Mouse (Mus musculus) intestine, embryonic 15.5 days (tissue): ENCODE data around the gene Lin7b. TPM values are rescaled to one million over a fixed set of nuclear protein-coding genes. Genes with fewer than 3 reads are reported as not detected.

Source experiments
- ATAC-seq: fragments of 200-750 bp; cut with Nextera tagmentation; 2 replicates; pipeline ENCODE4 v1.8.0; 2017; ENCODE audit warnings: moderate TSS enrichment, moderate library complexity
- H3K27ac ChIP-seq: fragments of 300-500 bp; sonication (generic); 2 replicates; pipeline ENCODE4 v1.5.1; 2015; ENCODE audit warnings: mild to moderate bottlenecking, inconsistent platforms
- H3K27me3 ChIP-seq: fragments of 300-500 bp; sonication (generic); replicated peaks from 2 replicates; pipeline ENCODE4 v1.6.1; 2015; ENCODE audit warnings: inconsistent platforms
- H3K36me3 ChIP-seq: fragments of 300-500 bp; sonication (generic); 2 replicates; pipeline ENCODE4 v1.6.1; 2015; ENCODE audit warnings: inconsistent platforms
- H3K4me1 ChIP-seq: fragments of 300-500 bp; sonication (generic); replicated peaks from 2 replicates; pipeline ENCODE4 v1.6.1; 2015; ENCODE audit warnings: inconsistent platforms
- H3K4me2 ChIP-seq: fragments of 300-500 bp; sonication (generic); replicated peaks from 2 replicates; pipeline ENCODE4 v1.6.1; 2015; ENCODE audit warnings: mild to moderate bottlenecking, inconsistent platforms
- H3K4me3 ChIP-seq: fragments of 300-500 bp; sonication (generic); replicated peaks from 2 replicates; pipeline ENCODE4 v1.5.1; 2015; ENCODE audit warnings: inconsistent platforms
- H3K9ac ChIP-seq: fragments of 300-500 bp; sonication (generic); 2 replicates; pipeline ENCODE4 v1.6.1; 2015; ENCODE audit warnings: inconsistent platforms
- H3K9me3 ChIP-seq: fragments of 300-500 bp; sonication (generic); 2 replicates; pipeline ENCODE4 v1.6.1; 2016; ENCODE audit warnings: inconsistent platforms
- WGBS: fragments of 180-500 bp; shearing (Covaris S2); methylation state at CpG from one replicate; pipeline ENCODE4 v1.1.7; 2015; 5-methylcytosine and 5-hydroxymethylcytosine counted together
- polyA plus RNA-seq: library from polyadenylated mRNA; unstranded; fragments of >200 nt; fragmentation: Nextera tagmentation; extraction: Ambion mirVana; gene quantifications from 2 replicates; pipeline ENCODE4 v1.2.1, GENCODE M21; 2015

Lin7b gene
- polyA plus RNA-seq, 1 experiment from 2014 or later, result 1.9 TPM

DNA sequence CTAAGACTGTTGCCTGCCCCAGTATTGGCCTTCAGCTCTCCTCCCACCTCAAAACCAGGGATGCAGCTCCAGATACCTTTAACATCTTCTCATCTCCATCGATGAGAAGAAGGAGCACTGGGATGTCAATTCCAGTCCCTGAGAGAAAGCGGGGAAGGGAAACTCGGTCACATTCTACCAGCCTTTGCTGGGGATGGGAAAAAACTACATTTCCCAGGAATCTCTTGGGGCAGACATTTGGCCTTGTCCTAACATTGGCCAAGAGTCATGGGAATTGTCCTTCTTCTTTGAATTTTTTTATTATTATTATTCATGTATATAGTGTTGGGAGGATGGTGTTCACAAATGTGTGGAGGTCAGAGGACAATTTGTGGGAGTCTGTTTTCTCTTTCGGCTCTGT lies 48.1 kb downstream of the Lin7b start:
- ATAC-seq, result no peak
- Histone ChIP-seq H3K4me3 (no peak overlapping the region), H3K36me3 (peaks cover 23% of the 10 kb centered on the region), H3K9ac (no peak overlapping the region), H3K4me2 (no peak overlapping the region), H3K4me1 (0 out of 2 replicates have a peak, but pooled peaks cover 3% of the 10 kb centered on the region), H3K27ac (0 out of 2 replicates have a peak overlapping the region, but pooled peaks have one; percentile 49), H3K27me3 (no peaks in the 10 kb centered on the region), H3K9me3 (no peaks in the 10 kb centered on the region)
- WGBS, result 85% methylated on average over 4 of the region's 4 CpGs

Other genes starting within 250 kb of the Lin7b start
- 1,711 TPM in 2 replicates for gene Rps11, start 246.1 kb downstream of the Lin7b start, polyA plus RNA-seq
- 1,301 and 1,445 TPM in 2 replicates for gene Rpl13a, start 241.8 kb downstream of the Lin7b start, polyA plus RNA-seq
- gene Gm45713, start 234.4 kb downstream of the Lin7b start, polyA plus RNA-seq, result 0.24 and 0.28 TPM in 2 replicates
- gene Flt3l, start 234.2 kb downstream of the Lin7b start, polyA plus RNA-seq, result 1.8 and 2.0 TPM in 2 replicates
- 94.1 and 98.9 TPM in 2 replicates for gene Pih1d1, start 216.3 kb downstream of the Lin7b start, polyA plus RNA-seq
- gene Aldh16a1, start 216.0 kb downstream of the Lin7b start, polyA plus RNA-seq, result 79.0 and 87.3 TPM in 2 replicates
- 0.13 and 0.15 TPM in 2 replicates for gene Slc17a7, start 206.6 kb downstream of the Lin7b start, polyA plus RNA-seq
- gene Gfy, start 191.0 kb downstream of the Lin7b start, polyA plus RNA-seq, result not detected in 2 replicates
- gene Pth2, start 189.6 kb downstream of the Lin7b start, polyA plus RNA-seq, result not detected in 2 replicates
- gene Ccdc155, start 165.7 kb downstream of the Lin7b start, polyA plus RNA-seq, result 0.61 and 0.69 TPM in 2 replicates
- gene Dkkl1, start 158.4 kb downstream of the Lin7b start, polyA plus RNA-seq, result 1.0 and 1.1 TPM in 2 replicates
- gene Tead2, start 154.8 kb downstream of the Lin7b start, polyA plus RNA-seq, result 93.2 and 97.0 TPM in 2 replicates
- gene Cd37, start 131.5 kb downstream of the Lin7b start, polyA plus RNA-seq, result 3.5 and 3.6 TPM in 2 replicates
- not detected in 2 replicates for gene Slc6a16, start 129.5 kb downstream of the Lin7b start, polyA plus RNA-seq
- not detected in 2 replicates for gene Slc6a21, start 93.1 kb downstream of the Lin7b start, polyA plus RNA-seq
- 20.4 and 29.1 TPM in 2 replicates for gene Trpm4, start 36.8 kb downstream of the Lin7b start, polyA plus RNA-seq
- gene Hrc, start 35.3 kb downstream of the Lin7b start, polyA plus RNA-seq, result 0.97 and 1.2 TPM in 2 replicates
- 5.6 and 6.9 TPM in 2 replicates for gene Ppfia3, start 3.6 kb downstream of the Lin7b start, polyA plus RNA-seq
- gene Snrnp70, start 25.2 kb upstream of the Lin7b start, polyA plus RNA-seq, result 195 and 200 TPM in 2 replicates
- gene Kcna7, start 35.1 kb upstream of the Lin7b start, polyA plus RNA-seq, result 0.13 and 0.19 TPM in 2 replicates
- 1.7 and 2.1 TPM in 2 replicates for gene Ntf5, start 43.1 kb upstream of the Lin7b start, polyA plus RNA-seq
- 0.27 and 0.52 TPM in 2 replicates for gene Lhb, start 50.2 kb upstream of the Lin7b start, polyA plus RNA-seq
- 39.6 and 42.4 TPM in 2 replicates for gene Gys1, start 64.3 kb upstream of the Lin7b start, polyA plus RNA-seq
- gene Ruvbl2, start 67.5 kb upstream of the Lin7b start, polyA plus RNA-seq, result 147 and 150 TPM in 2 replicates
- 5,581 and 6,050 TPM in 2 replicates for gene Ftl1, start 89.3 kb upstream of the Lin7b start, polyA plus RNA-seq
- gene Bax, start 96.3 kb upstream of the Lin7b start, polyA plus RNA-seq, result 181 and 185 TPM in 2 replicates
- gene Tulp2, start 111.3 kb upstream of the Lin7b start, polyA plus RNA-seq, result 1.8 and 1.9 TPM in 2 replicates
- not detected in 2 replicates for gene Gm45808, start 116.2 kb upstream of the Lin7b start, polyA plus RNA-seq
- gene Dhdh, start 118.2 kb upstream of the Lin7b start, polyA plus RNA-seq, result 2.6 and 2.7 TPM in 2 replicates
- 209 and 229 TPM in 2 replicates for gene Nucb1, start 139.8 kb upstream of the Lin7b start, polyA plus RNA-seq
- 16.5 and 17.0 TPM in 2 replicates for gene Ppp1r15a, start 155.7 kb upstream of the Lin7b start, polyA plus RNA-seq
- gene Plekha4, start 155.7 kb upstream of the Lin7b start, polyA plus RNA-seq, result 0.83 and 1.5 TPM in 2 replicates
- gene Hsd17b14, start 184.3 kb upstream of the Lin7b start, polyA plus RNA-seq, result 2.1 and 2.8 TPM in 2 replicates
- 59.5 and 67.6 TPM in 2 replicates for gene Bcat2, start 199.6 kb upstream of the Lin7b start, polyA plus RNA-seq
- gene Fgf21, start 244.9 kb upstream of the Lin7b start, polyA plus RNA-seq, result 0.18 and 0.30 TPM in 2 replicates
- 0.38 and 0.73 TPM in 2 replicates for gene Fut1, start 246.7 kb upstream of the Lin7b start, polyA plus RNA-seq